Mouse (Mus musculus) right cerebral cortex, adult 18-20 months (tissue): ENCODE measurements at regions not wholly inside any gene's neighbourhood (a gene's known extent, or its start where the extent isn't known, plus 50 kb on each side); places are given as distances from the start of the nearest gene placed in this dataset.

Experiments
- DNase-seq: peaks from one replicate; pipeline ENCODE4 v3.0.0; 2022; ENCODE audit warnings: mixed read lengths

GRCm38 (mm10) chr3:27815201-27815695 is 80.9 kb downstream of the Tmem212 start:
- no peak for DNase-seq

- DNase-seq: no peak
These were observed 91.9 kb downstream of the Tmem212 start for GRCm38 (mm10) chr3:27804271-27804670.

- DNase-seq: no peak
These were observed 80.5 kb upstream of the Fndc3b start for GRCm38 (mm10) chr3:27791633-27791951.

- DNase-seq: no peak
These were observed 80.0 kb upstream of the Fndc3b start for GRCm38 (mm10) chr3:27790932-27791632.

GRCm38 (mm10) chr3:27783926-27784325 is 72.8 kb upstream of the Fndc3b start:
- DNase-seq: no peak

GRCm38 (mm10) chr3:27783476-27783875 is 72.4 kb upstream of the Fndc3b start:
- no peak for DNase-seq

- DNase-seq: peak; percentile 25
These were observed 71.1 kb upstream of the Fndc3b start for GRCm38 (mm10) chr3:27782056-27782765.

- DNase-seq: no peak
These were observed 68.8 kb upstream of the Fndc3b start for GRCm38 (mm10) chr3:27779892-27780291.

- DNase-seq: no peak
These were observed 66.6 kb upstream of the Fndc3b start for GRCm38 (mm10) chr3:27777751-27778150.

- no peak for DNase-seq
These were observed 62.1 kb upstream of the Fndc3b start for GRCm38 (mm10) chr3:27773176-27773575.

- no peak for DNase-seq
These were observed 58.3 kb upstream of the Fndc3b start for GRCm38 (mm10) chr3:27769438-27769837.

- no peak for DNase-seq
These were observed 56.1 kb upstream of the Fndc3b start for GRCm38 (mm10) chr3:27767188-27767587.

- DNase-seq: no peak
These were observed 55.3 kb upstream of the Fndc3b start for GRCm38 (mm10) chr3:27766421-27766820.

GRCm38 (mm10) chr3:27765929-27766328 is 54.8 kb upstream of the Fndc3b start:
- peak; percentile 51 for DNase-seq

- no peak for DNase-seq
These were observed 53.4 kb upstream of the Fndc3b start for GRCm38 (mm10) chr3:27764556-27764955.

GRCm38 (mm10) chr3:27761031-27761430 is 49.9 kb upstream of the Fndc3b start:
- DNase-seq: no peak
